Comparison of ENCODE assay signal across 8 mouse cellular contexts in genomic region chr15:26327157-26327556, GRCm38 (mm10). TPM values are rescaled to one million over a fixed set of nuclear protein-coding genes. Genes with fewer than 3 reads are reported as not detected.
DNase-seq lines count a peak whose midpoint lies in the region; ATAC-seq and TF ChIP-seq lines count a peak whose summit lies in the region.

No protein-coding gene starts in this region.

- no peaks in the 10 kb centered on the region for H3K27me3 ChIP-seq in lung, embryonic 14.5 days (ENCODE audit: insufficient read depth, low read length)

- no peak overlapping the region for H3K9ac ChIP-seq in lung, embryonic 14.5 days

- H3K4me2 ChIP-seq in lung, embryonic 14.5 days: no peak overlapping the region

- no peak for ATAC-seq in lung, embryonic 14.5 days (ENCODE audit: insufficient read depth)
- no peak for ATAC-seq in erythroblast, adult 5-6 weeks (replicated peaks; ENCODE audit: low FRiP score, poor library complexity, severe bottlenecking)

- H3K27ac ChIP-seq in lung, embryonic 14.5 days (ENCODE audit: low read depth): no peak overlapping the region

- no peaks in the 10 kb centered on the region for H3K4me1 ChIP-seq in lung, embryonic 14.5 days (ENCODE audit: insufficient read depth)

- intact Hi-C loops in heart, postnatal 25 days (cut with DNase I): loop anchor here (2.0 kb wide), 1 partner anchor 332 kb away; no protein-coding TSS in a partner anchor

- H3K9me3 ChIP-seq in lung, embryonic 14.5 days (ENCODE audit: low read depth, low read length): no peaks in the 10 kb centered on the region

- TF ChIP-seq CTCF in lung, embryonic 14.5 days (IDR thresholded peaks at IDR 0.05; ENCODE audit: low read depth): peak; percentile 62

- H3K4me3 ChIP-seq in lung, embryonic 14.5 days (ENCODE audit: low read depth, low read length): no peak overlapping the region

- peak; percentile 11 for DNase-seq in heart, adult 8-10 months (ENCODE audit: low spot score)
- DNase-seq in heart, postnatal 25 days (ENCODE audit: low spot score): no peak
- DNase-seq in lung, embryonic 14.5 days: peak; percentile 72
- DNase-seq in lung, adult 18-20 months: no peak
- peak; percentile 31 for DNase-seq in adrenal gland, postnatal 14 days
- DNase-seq in lung, postnatal 36 days: peak; percentile 1
- DNase-seq in layer of hippocampus, adult 9-10 months (ENCODE audit: low spot score): no peak

- WGBS in lung, embryonic 14.5 days: 76% methylated on average over 1 of the region's 1 CpGs

- no peaks in the 10 kb centered on the region for H3K36me3 ChIP-seq in lung, embryonic 14.5 days (ENCODE audit: insufficient read depth)

RNA-seq across cellular contexts. Expression of gene March11, which starts 18.3 kb away (rescaled TPM):
- under 1 TPM in 2 of 4 experiments, not detected in 2; 0.38 to 0.46 TPM for total RNA-seq in heart, adult 8-10 months (2022)
- under 1 TPM in 1 of 2 experiments, not detected in 1; 0.36 TPM for total RNA-seq in heart, postnatal 25 days (2021)
- 0.14 and 0.26 TPM in 2 replicates for polyA plus RNA-seq in lung, embryonic 14.5 days (2014; fragmentation: Nextera tagmentation; extraction: Ambion mirVana)
- 1.1 and 1.2 TPM in 2 replicates for total RNA-seq in adrenal gland, postnatal 14 days (2021)
- not detected in 2 replicates for total RNA-seq in erythroblast, adult 5-6 weeks (2015; ENCODE audit: low replicate concordance)
- not detected in 2 replicates for total RNA-seq in erythroblast, adult 5-6 weeks (2017; ENCODE audit: low replicate concordance)

Comparison
In these comparisons a context has a peak if more than half of its experiments do, and no peak if none do; other contexts are left out.
1. DNase-seq: peak in heart, adult 8-10 months (single experiment), lung, embryonic 14.5 days (single experiment), adrenal gland, postnatal 14 days (single experiment) and lung, postnatal 36 days (single experiment); none in heart, postnatal 25 days (single experiment), lung, adult 18-20 months (0 of 2) and layer of hippocampus, adult 9-10 months (single experiment).